Mouse (Mus musculus) myocyte (in vitro differentiated cells): ENCODE results near the gene Klra2.

Source experiments
- CEBPB ChIP-seq: IDR thresholded peaks from 2 replicates; pipeline ENCODE4 v1.6.1; 2011; ENCODE audit warnings: mild to moderate bottlenecking, moderate library complexity; ENCODE audit not compliant: poor library complexity, insufficient read depth, severe bottlenecking
- E2F4 ChIP-seq: IDR thresholded peaks from one replicate; pipeline ENCODE4 v1.6.1; 2011; ENCODE audit warnings: mild to moderate bottlenecking, control low read depth, moderate library complexity; ENCODE audit not compliant: insufficient read depth
- MAX ChIP-seq: IDR thresholded peaks from one replicate; pipeline ENCODE4 v1.6.1; 2011; ENCODE audit warnings: low read depth, mild to moderate bottlenecking, control low read depth
- MYOD1 ChIP-seq, 3 experiments: IDR thresholded peaks; one replicate each; pipeline ENCODE4 v1.6.1; 2011; ENCODE audit warnings: control low read depth in 2 of 3, low read depth in 2 of 3, mild to moderate bottlenecking in 2 of 3, moderate library complexity in 1 of 3; ENCODE audit not compliant: insufficient read length in 2 of 3, control insufficient read depth in 1 of 3
- MYOG ChIP-seq, 3 experiments: IDR thresholded peaks; one replicate each; pipeline ENCODE4 v1.6.1; 2011; ENCODE audit warnings: control low read depth in 2 of 3, low read depth in 2 of 3, mild to moderate bottlenecking in 2 of 3; ENCODE audit not compliant: insufficient read length in 2 of 3, control insufficient read depth in 1 of 3, insufficient read depth in 1 of 3
- POLR2A ChIP-seq: IDR thresholded peaks from one replicate; pipeline ENCODE4 v1.6.1; 2011; ENCODE audit warnings: low read depth, mild to moderate bottlenecking, control low read depth, moderate library complexity; ENCODE audit not compliant: insufficient read length
- POLR2AphosphoS2 ChIP-seq: IDR thresholded peaks from one replicate; pipeline ENCODE4 v1.6.1; 2011; ENCODE audit warnings: low read depth, control low read depth; ENCODE audit not compliant: insufficient read length
- SRF ChIP-seq: IDR thresholded peaks from one replicate; pipeline ENCODE4 v1.6.1; 2011; ENCODE audit warnings: low read depth; ENCODE audit not compliant: control insufficient read depth, insufficient read length
- TCF12 ChIP-seq: IDR thresholded peaks from one replicate; pipeline ENCODE4 v1.6.1; 2011; ENCODE audit warnings: mild to moderate bottlenecking, control low read depth; ENCODE audit not compliant: poor library complexity, insufficient read depth, severe bottlenecking
- TCF3 ChIP-seq: IDR thresholded peaks from one replicate; pipeline ENCODE4 v1.6.1; 2011; ENCODE audit warnings: low read depth, control low read depth; ENCODE audit not compliant: insufficient read length
- USF1 ChIP-seq: IDR thresholded peaks from one replicate; pipeline ENCODE4 v1.6.1; 2011; ENCODE audit warnings: low read depth, mild to moderate bottlenecking, control low read depth, moderate library complexity

DNA sequence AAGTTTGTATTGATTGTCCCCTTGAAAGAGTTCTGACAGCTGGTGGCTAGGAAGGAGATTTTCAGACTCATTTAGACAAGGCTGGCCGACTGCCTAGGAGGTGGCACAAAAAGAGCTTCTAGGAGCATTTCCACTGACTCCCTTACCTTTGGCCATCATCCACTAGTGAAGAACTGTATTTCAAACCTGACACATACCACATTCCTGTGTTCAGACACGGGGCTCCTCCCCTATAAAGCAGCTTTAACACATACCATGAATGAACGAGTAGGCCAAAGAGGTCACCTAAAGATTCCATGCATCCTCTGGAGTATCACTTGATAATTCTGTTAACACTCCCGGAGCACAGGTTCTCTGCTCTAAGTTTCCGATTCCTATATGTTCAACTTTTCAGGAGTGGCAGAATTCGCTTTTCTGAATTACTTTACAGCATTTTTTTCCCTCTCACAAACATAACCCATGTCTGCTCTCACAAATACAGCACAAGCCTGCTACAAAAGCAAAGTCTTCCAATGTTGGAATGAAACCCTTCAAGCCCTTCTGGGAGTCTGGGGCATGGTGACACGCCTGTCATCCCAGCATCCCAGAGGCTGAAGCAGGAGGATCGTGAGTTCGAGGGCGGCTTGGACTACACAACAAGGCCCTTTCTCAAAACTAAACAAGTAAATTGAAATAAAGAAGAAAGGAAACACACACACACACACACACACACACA is 45.3 kb upstream of the Klra2 start:
- TF ChIP-seq CEBPB (no peak), POLR2AphosphoS2 (no peak), POLR2A (no peak), USF1 (no peak), E2F4 (no peak), MAX (no peak), TCF12 (no peak), TCF3 (no peak), MYOG (IDR thresholded peaks at IDR 0.05; ENCODE audit: control insufficient read depth in 1 of 3, insufficient read depth in 1 of 3, insufficient read length in 2 of 3, low read depth in 2 of 3) (no peak), SRF (no peak), MYOD1 (IDR thresholded peaks at IDR 0.05; ENCODE audit: control insufficient read depth in 1 of 3, insufficient read length in 2 of 3, low read depth in 2 of 3) (no peak)
